Mouse (Mus musculus) lung, postnatal 0 days (tissue): ENCODE data around the gene 4930556J24Rik. TPM values are rescaled to one million over a fixed set of nuclear protein-coding genes. Genes with fewer than 3 reads are reported as not detected.

ENCODE experiments used
- ATAC-seq: fragments of 200-750 bp; cut with Nextera tagmentation; 2 replicates; pipeline ENCODE4 v1.8.0; 2017; ENCODE audit warnings: moderate library complexity
- DNase-seq: peaks from one replicate; pipeline ENCODE4 v3.0.0-alpha.2; 2016; ENCODE audit warnings: low spot score
- H3K27ac ChIP-seq: fragments of 300-500 bp; sonication (generic); 2 replicates; pipeline ENCODE4 v1.5.1; 2014; ENCODE audit warnings: antibody characterized with exemption, mild to moderate bottlenecking, low read length, mixed read lengths
- H3K27me3 ChIP-seq: fragments of 300-500 bp; sonication (generic); replicated peaks from 2 replicates; pipeline ENCODE4 v1.6.1; 2014; ENCODE audit warnings: low read length, mixed read lengths; ENCODE audit not compliant: insufficient read depth
- H3K36me3 ChIP-seq: fragments of 300-500 bp; sonication (generic); 2 replicates; pipeline ENCODE4 v1.6.1; 2014; ENCODE audit warnings: low read length, mixed read lengths; ENCODE audit not compliant: insufficient read depth
- H3K4me1 ChIP-seq: fragments of 300-500 bp; sonication (generic); 2 replicates; pipeline ENCODE4 v1.6.1; 2014; ENCODE audit warnings: antibody characterized with exemption, low read depth, low read length, mixed read lengths; ENCODE audit not compliant: insufficient read depth
- H3K4me2 ChIP-seq: fragments of 300-500 bp; sonication (generic); replicated peaks from 2 replicates; pipeline ENCODE4 v1.6.1; 2014; ENCODE audit warnings: low read depth, mild to moderate bottlenecking, low read length, moderate library complexity, mixed read lengths
- H3K4me3 ChIP-seq: fragments of 300-500 bp; sonication (generic); 2 replicates; pipeline ENCODE4 v1.5.1; 2014; ENCODE audit warnings: low read depth, low read length
- H3K9ac ChIP-seq: fragments of 300-500 bp; sonication (generic); replicated peaks from 2 replicates; pipeline ENCODE4 v1.6.1; 2014; ENCODE audit warnings: low read depth, mild to moderate bottlenecking
- H3K9me3 ChIP-seq: fragments of 300-500 bp; sonication (generic); 2 replicates; pipeline ENCODE4 v1.6.1; 2016; ENCODE audit warnings: low read length, mixed read lengths
- CTCF ChIP-seq: IDR thresholded peaks from 2 replicates; pipeline ENCODE4 v1.5.1; 2016; ENCODE audit warnings: antibody characterized with exemption, mild to moderate bottlenecking
- EP300 ChIP-seq: IDR thresholded peaks from 2 replicates; pipeline ENCODE4 v1.6.1; 2016; ENCODE audit warnings: antibody characterized with exemption, mild to moderate bottlenecking, control low read depth
- WGBS: fragments of 180-500 bp; shearing (Covaris S2); extraction: QIAGEN DNeasy Blood & Tissue Kit; methylation state at CpG from one replicate; pipeline ENCODE4 v1.1.7; 2014; 5-methylcytosine and 5-hydroxymethylcytosine counted together
- polyA plus RNA-seq: library from polyadenylated mRNA; unstranded; fragments of >200 nt; fragmentation: Nextera tagmentation; extraction: Ambion mirVana; gene quantifications from 2 replicates; pipeline ENCODE4 v1.2.1, GENCODE M21; 2015

Gene 4930556J24Rik
- polyA plus RNA-seq, 1 experiment from 2014 or later, result not detected

DNA sequence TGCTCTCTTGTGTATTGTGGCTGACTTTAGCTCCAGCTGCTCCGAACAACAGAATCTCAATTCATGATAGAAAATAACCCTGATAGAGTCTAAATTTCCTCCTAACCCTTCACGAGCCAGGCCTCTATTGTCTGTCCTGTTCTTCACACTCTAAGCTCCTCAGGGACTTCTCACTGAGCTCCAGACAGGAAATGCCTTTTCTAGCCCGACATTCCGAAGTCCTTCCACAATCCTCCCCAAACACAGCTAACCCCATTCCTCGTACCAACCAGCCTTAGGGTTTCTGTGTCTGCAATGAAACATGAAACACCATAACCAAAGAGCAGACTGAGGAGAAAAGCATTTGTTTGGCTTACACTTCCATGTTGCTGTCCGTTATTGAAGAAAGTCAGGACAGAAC is 5.0 kb upstream of the 4930556J24Rik start:
- WGBS, result 48% methylated on average over 6 of the region's 6 CpGs

DNA sequence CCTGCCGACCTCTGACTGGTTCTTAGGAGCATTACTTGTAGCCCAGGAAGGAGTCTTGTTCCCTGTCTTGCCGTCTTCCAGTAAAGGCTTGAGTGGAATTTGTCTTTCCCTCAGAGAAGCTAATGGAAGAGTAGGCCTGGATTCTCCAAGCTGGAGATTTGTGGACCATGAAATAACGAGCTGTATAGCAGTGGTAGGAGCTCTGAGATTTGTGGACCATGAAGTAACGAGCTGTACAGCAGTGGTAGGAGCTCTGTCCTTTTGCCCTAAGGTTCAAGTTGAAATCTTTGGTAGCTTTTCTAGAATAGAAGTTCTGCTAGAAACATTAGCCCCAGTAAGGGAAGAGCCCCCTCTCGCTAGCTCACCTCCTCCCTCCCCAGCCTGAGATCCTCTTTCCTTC is 1.8 kb upstream of the 4930556J24Rik start:
- Histone ChIP-seq H3K9ac (no peak overlapping the region), H3K4me1 (0 out of 2 replicates have a peak, but pooled peaks cover 3% of the 10 kb centered on the region), H3K27ac (no peak overlapping the region), H3K36me3 (peaks cover 25% of the 10 kb centered on the region), H3K9me3 (no peaks in the 10 kb centered on the region), H3K4me3 (no peak overlapping the region), H3K27me3 (no peaks in the 10 kb centered on the region), H3K4me2 (no peak overlapping the region)
- TF ChIP-seq CTCF, result no peak
- TF ChIP-seq EP300, result no peak
- ATAC-seq (no peak), DNase-seq (no peak)
- 90% methylated on average over 5 of the region's 5 CpGs for WGBS

More for the DNA sequence above, 5.0 kb upstream of the 4930556J24Rik start:
- DNase-seq (no peak), ATAC-seq (no peak)
- Histone ChIP-seq H3K27me3 (0 out of 2 replicates have a peak, but pooled peaks cover 3% of the 10 kb centered on the region), H3K4me3 (no peak overlapping the region), H3K4me2 (no peak overlapping the region), H3K9ac (no peak overlapping the region), H3K36me3 (peaks cover 8% of the 10 kb centered on the region), H3K9me3 (no peaks in the 10 kb centered on the region), H3K4me1 (0 out of 2 replicates have a peak, but pooled peaks cover 6% of the 10 kb centered on the region), H3K27ac (no peak overlapping the region)
- no peak for TF ChIP-seq EP300
- TF ChIP-seq CTCF, result no peak

DNA sequence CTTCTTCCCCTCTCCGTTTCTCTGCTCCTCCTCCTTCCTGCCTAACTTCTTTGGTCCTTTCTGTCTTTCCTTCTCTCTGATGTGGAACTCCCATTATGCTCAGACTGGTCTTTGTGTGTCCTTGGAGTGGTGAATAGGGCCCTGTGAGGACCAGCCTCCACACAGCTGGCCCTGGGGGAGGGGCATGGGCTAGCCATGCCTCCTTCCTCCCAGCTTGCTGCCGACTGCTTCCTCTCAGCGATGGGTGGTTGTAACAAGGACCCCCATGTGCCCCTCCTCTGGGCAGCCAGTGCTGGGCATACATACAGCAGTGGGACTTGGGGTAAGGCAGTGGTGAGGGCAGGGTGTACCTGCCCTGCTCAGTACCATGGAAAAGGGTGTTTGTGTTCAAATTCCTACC is 2.3 kb downstream of the 4930556J24Rik start:
- no peak for TF ChIP-seq EP300
- no peak for ATAC-seq
- no peak overlapping the region for H3K27ac ChIP-seq

DNA sequence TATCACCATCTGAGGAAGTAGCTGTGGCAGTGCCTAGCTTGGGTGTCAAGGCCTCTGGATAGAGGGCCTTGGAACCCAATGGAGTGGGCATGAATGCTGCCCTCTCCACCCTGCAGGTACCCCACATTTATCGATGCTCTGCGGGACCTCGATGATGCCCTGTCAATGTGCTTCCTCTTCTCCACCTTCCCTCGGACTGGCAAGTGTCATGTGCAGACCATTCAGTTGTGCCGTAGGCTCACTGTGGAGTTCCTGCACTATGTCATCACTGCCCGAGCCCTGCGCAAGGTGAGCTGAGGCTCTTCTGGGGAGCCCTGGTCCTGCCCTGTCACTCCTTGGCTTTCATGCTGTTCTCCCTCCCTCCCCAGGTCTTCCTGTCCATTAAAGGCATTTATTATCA is 3.5 kb downstream of the 4930556J24Rik start:
- Histone ChIP-seq H3K9me3 (no peaks in the 10 kb centered on the region), H3K9ac (no peak overlapping the region), H3K27ac (no peak overlapping the region), H3K4me1 (no peaks in the 10 kb centered on the region), H3K36me3 (peaks cover 56% of the 10 kb centered on the region), H3K4me2 (no peak overlapping the region), H3K27me3 (no peaks in the 10 kb centered on the region), H3K4me3 (no peak overlapping the region)
- DNase-seq (no peak), ATAC-seq (no peak)
- 94% methylated on average over 7 of the region's 7 CpGs for WGBS
- no peak for TF ChIP-seq EP300
- TF ChIP-seq CTCF, result no peak

More for the DNA sequence above, 2.3 kb downstream of the 4930556J24Rik start:
- H3K36me3 ChIP-seq, result peaks cover 56% of the 10 kb centered on the region
- H3K9ac ChIP-seq, result no peak overlapping the region
- DNase-seq, result no peak
- no peak overlapping the region for H3K4me2 ChIP-seq
- 74% methylated on average over 3 of the region's 3 CpGs for WGBS
- H3K4me3 ChIP-seq, result no peak overlapping the region
- no peaks in the 10 kb centered on the region for H3K4me1 ChIP-seq
- no peaks in the 10 kb centered on the region for H3K9me3 ChIP-seq
- H3K27me3 ChIP-seq, result no peaks in the 10 kb centered on the region

DNA sequence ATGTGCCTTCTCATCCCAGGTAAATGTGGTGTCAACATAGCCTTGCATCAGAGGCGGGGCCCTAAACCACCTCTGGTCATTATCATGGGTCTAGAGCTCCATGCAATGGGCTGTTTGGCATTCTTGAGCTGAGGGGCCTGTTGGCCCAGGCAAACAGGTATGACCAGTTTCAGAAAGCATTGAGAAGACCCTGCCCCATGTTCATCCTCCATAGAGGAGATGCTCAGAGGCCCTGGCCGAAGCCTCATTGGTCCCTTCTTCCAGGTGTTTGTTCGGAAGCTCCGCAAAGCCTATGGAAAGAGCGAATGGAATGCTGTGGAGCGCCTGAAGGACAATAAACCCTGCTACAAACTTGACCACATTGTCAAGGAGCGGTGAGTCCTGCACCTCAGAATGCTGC is 6.2 kb downstream of the 4930556J24Rik start:
- no peak overlapping the region for H3K9ac ChIP-seq
- H3K4me2 ChIP-seq, result no peak overlapping the region
- no peak overlapping the region for H3K4me3 ChIP-seq
- no peaks in the 10 kb centered on the region for H3K9me3 ChIP-seq
- no peaks in the 10 kb centered on the region for H3K27me3 ChIP-seq
- peaks cover 43% of the 10 kb centered on the region for H3K36me3 ChIP-seq
- no peaks in the 10 kb centered on the region for H3K4me1 ChIP-seq
- DNase-seq (no peak), ATAC-seq (no peak)
- H3K27ac ChIP-seq, result no peak overlapping the region
- TF ChIP-seq EP300 (no peak), CTCF (no peak)
- 95% methylated on average over 7 of the region's 7 CpGs for WGBS

DNA sequence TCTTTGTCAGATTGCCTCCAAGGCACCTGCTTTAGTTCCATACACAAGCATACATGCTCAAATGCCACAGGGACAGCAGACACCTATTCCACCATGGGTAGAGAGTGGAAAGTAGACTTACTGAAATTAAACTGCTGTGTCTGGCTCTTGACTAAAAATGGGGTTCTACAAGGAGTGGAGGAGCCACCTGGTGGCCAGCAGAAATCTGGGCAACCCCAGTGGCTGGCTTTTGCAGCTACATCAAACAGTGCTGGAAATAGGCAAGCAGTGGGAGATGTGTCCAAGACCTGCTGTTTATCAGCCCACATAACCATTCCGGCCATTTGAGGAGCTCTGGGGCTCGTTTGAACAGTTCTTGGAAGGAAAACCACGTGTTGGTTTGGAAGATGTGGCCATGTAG is 6.7 kb downstream of the 4930556J24Rik start:
- DNase-seq (no peak), ATAC-seq (no peak)
- no peaks in the 10 kb centered on the region for H3K27me3 ChIP-seq
- no peak overlapping the region for H3K9ac ChIP-seq
- H3K4me3 ChIP-seq, result no peak overlapping the region
- no peaks in the 10 kb centered on the region for H3K4me1 ChIP-seq
- TF ChIP-seq EP300, result no peak
- TF ChIP-seq CTCF, result peak; percentile 49
- H3K9me3 ChIP-seq, result no peaks in the 10 kb centered on the region
- WGBS, result 82% methylated on average over 3 of the region's 3 CpGs
- peaks cover 38% of the 10 kb centered on the region for H3K36me3 ChIP-seq
- H3K4me2 ChIP-seq, result no peak overlapping the region
- H3K27ac ChIP-seq, result no peak overlapping the region
